Mouse (Mus musculus): Measurements from ENCODE around the gene Mboat2. TPM values are rescaled to one million over a fixed set of nuclear protein-coding genes. Genes with fewer than 3 reads are reported as not detected.

The Mboat2 gene
- polyA plus RNA-seq, 1 experiment, result 9.7 TPM

- Histone ChIP-seq H3K27ac (ENCODE audit: control insufficient read depth, insufficient read depth, low read depth, low read length) (no peak overlapping the region), H3K4me1 (ENCODE audit: control insufficient read depth, insufficient read depth, low read length) (peaks cover 5% of the 10 kb centered on the region), H3K36me3 (ENCODE audit: control insufficient read depth, insufficient read depth, low read length) (no peaks in the 10 kb centered on the region), H3K27me3 (ENCODE audit: control insufficient read depth, insufficient read depth, low read length) (no peaks in the 10 kb centered on the region), H3K4me3 (ENCODE audit: control insufficient read depth, low read depth, low read length) (no peak overlapping the region)
- no peak for TF ChIP-seq POLR2A (IDR thresholded peaks at IDR 0.05; ENCODE audit: control insufficient read depth, low read depth, low read length)
- TF ChIP-seq CTCF (IDR thresholded peaks at IDR 0.05; ENCODE audit: control insufficient read depth, insufficient read depth, insufficient replicate concordance, low read depth, low read length), result no peak
Measured at GRCm38 (mm10) chr12:24889371-24890051, 58.8 kb downstream of the Mboat2 start.

- H3K36me3 ChIP-seq (ENCODE audit: control insufficient read depth, insufficient read depth, low read length), result no peaks in the 10 kb centered on the region
- no peak overlapping the region for H3K4me3 ChIP-seq (ENCODE audit: control insufficient read depth, low read depth, low read length)
- no peak for TF ChIP-seq CTCF (IDR thresholded peaks at IDR 0.05; ENCODE audit: control insufficient read depth, insufficient read depth, insufficient replicate concordance, low read depth, low read length)
- no peak for TF ChIP-seq POLR2A (IDR thresholded peaks at IDR 0.05; ENCODE audit: control insufficient read depth, low read depth, low read length)
- peaks cover 5% of the 10 kb centered on the region for H3K4me1 ChIP-seq (ENCODE audit: control insufficient read depth, insufficient read depth, low read length)
- H3K27me3 ChIP-seq (ENCODE audit: control insufficient read depth, insufficient read depth, low read length), result no peaks in the 10 kb centered on the region
- no peak overlapping the region for H3K27ac ChIP-seq (ENCODE audit: control insufficient read depth, insufficient read depth, low read depth, low read length)
Measured at GRCm38 (mm10) chr12:24890158-24890557, 59.5 kb downstream of the Mboat2 start.

GRCm38 (mm10) chr12:24890684-24891459, 60.2 kb downstream of the Mboat2 start:
- Histone ChIP-seq H3K27me3 (ENCODE audit: control insufficient read depth, insufficient read depth, low read length) (no peaks in the 10 kb centered on the region), H3K4me1 (ENCODE audit: control insufficient read depth, insufficient read depth, low read length) (peaks cover 5% of the 10 kb centered on the region), H3K36me3 (ENCODE audit: control insufficient read depth, insufficient read depth, low read length) (no peaks in the 10 kb centered on the region), H3K27ac (ENCODE audit: control insufficient read depth, insufficient read depth, low read depth, low read length) (no peak overlapping the region), H3K4me3 (ENCODE audit: control insufficient read depth, low read depth, low read length) (no peak overlapping the region)
- TF ChIP-seq POLR2A (IDR thresholded peaks at IDR 0.05; ENCODE audit: control insufficient read depth, low read depth, low read length) (no peak), CTCF (IDR thresholded peaks at IDR 0.05; ENCODE audit: control insufficient read depth, insufficient read depth, insufficient replicate concordance, low read depth, low read length) (no peak)

- Histone ChIP-seq H3K27me3 (ENCODE audit: control insufficient read depth, insufficient read depth, low read length) (no peaks in the 10 kb centered on the region), H3K36me3 (ENCODE audit: control insufficient read depth, insufficient read depth, low read length) (no peaks in the 10 kb centered on the region), H3K27ac (ENCODE audit: control insufficient read depth, insufficient read depth, low read depth, low read length) (no peak overlapping the region), H3K4me3 (ENCODE audit: control insufficient read depth, low read depth, low read length) (no peak overlapping the region), H3K4me1 (ENCODE audit: control insufficient read depth, insufficient read depth, low read length) (peaks cover 5% of the 10 kb centered on the region)
- TF ChIP-seq POLR2A (IDR thresholded peaks at IDR 0.05; ENCODE audit: control insufficient read depth, low read depth, low read length) (no peak), CTCF (IDR thresholded peaks at IDR 0.05; ENCODE audit: control insufficient read depth, insufficient read depth, insufficient replicate concordance, low read depth, low read length) (no peak)
Measured at GRCm38 (mm10) chr12:24892536-24892935, 61.9 kb downstream of the Mboat2 start.

GRCm38 (mm10) chr12:24893777-24894468, 63.2 kb downstream of the Mboat2 start:
- Histone ChIP-seq H3K4me1 (ENCODE audit: control insufficient read depth, insufficient read depth, low read length) (peaks cover 5% of the 10 kb centered on the region), H3K27ac (ENCODE audit: control insufficient read depth, insufficient read depth, low read depth, low read length) (peak overlapping the region; percentile 51; the same call in 1 of the 2 replicates), H3K27me3 (ENCODE audit: control insufficient read depth, insufficient read depth, low read length) (no peaks in the 10 kb centered on the region), H3K4me3 (ENCODE audit: control insufficient read depth, low read depth, low read length) (no peak overlapping the region), H3K36me3 (ENCODE audit: control insufficient read depth, insufficient read depth, low read length) (no peaks in the 10 kb centered on the region)
- TF ChIP-seq CTCF (IDR thresholded peaks at IDR 0.05; ENCODE audit: control insufficient read depth, insufficient read depth, insufficient replicate concordance, low read depth, low read length), result no peak
- TF ChIP-seq POLR2A (IDR thresholded peaks at IDR 0.05; ENCODE audit: control insufficient read depth, low read depth, low read length), result no peak

GRCm38 (mm10) chr12:24895352-24895751, 64.7 kb downstream of the Mboat2 start:
- no peaks in the 10 kb centered on the region for H3K36me3 ChIP-seq (ENCODE audit: control insufficient read depth, insufficient read depth, low read length)
- no peaks in the 10 kb centered on the region for H3K27me3 ChIP-seq (ENCODE audit: control insufficient read depth, insufficient read depth, low read length)
- no peak overlapping the region for H3K4me3 ChIP-seq (ENCODE audit: control insufficient read depth, low read depth, low read length)
- no peak for TF ChIP-seq POLR2A (IDR thresholded peaks at IDR 0.05; ENCODE audit: control insufficient read depth, low read depth, low read length)
- no peak for TF ChIP-seq CTCF (IDR thresholded peaks at IDR 0.05; ENCODE audit: control insufficient read depth, insufficient read depth, insufficient replicate concordance, low read depth, low read length)
- H3K27ac ChIP-seq (ENCODE audit: control insufficient read depth, insufficient read depth, low read depth, low read length), result no peak overlapping the region
- peaks cover 5% of the 10 kb centered on the region for H3K4me1 ChIP-seq (ENCODE audit: control insufficient read depth, insufficient read depth, low read length)

GRCm38 (mm10) chr12:24897354-24897753, 66.7 kb downstream of the Mboat2 start:
- no peaks in the 10 kb centered on the region for H3K27me3 ChIP-seq (ENCODE audit: control insufficient read depth, insufficient read depth, low read length)
- H3K27ac ChIP-seq (ENCODE audit: control insufficient read depth, insufficient read depth, low read depth, low read length), result no peak overlapping the region
- peaks cover 5% of the 10 kb centered on the region for H3K4me1 ChIP-seq (ENCODE audit: control insufficient read depth, insufficient read depth, low read length)
- H3K36me3 ChIP-seq (ENCODE audit: control insufficient read depth, insufficient read depth, low read length), result no peaks in the 10 kb centered on the region
- TF ChIP-seq POLR2A (IDR thresholded peaks at IDR 0.05; ENCODE audit: control insufficient read depth, low read depth, low read length), result no peak
- TF ChIP-seq CTCF (IDR thresholded peaks at IDR 0.05; ENCODE audit: control insufficient read depth, insufficient read depth, insufficient replicate concordance, low read depth, low read length), result no peak
- no peak overlapping the region for H3K4me3 ChIP-seq (ENCODE audit: control insufficient read depth, low read depth, low read length)
